Mouse (Mus musculus) lung, postnatal 14 days (tissue): ENCODE measurements around the gene Elmo1.

Source experiments
- DNase-seq: peaks from one replicate; pipeline ENCODE4 v3.0.0; 2021

The Elmo1 gene

DNA sequence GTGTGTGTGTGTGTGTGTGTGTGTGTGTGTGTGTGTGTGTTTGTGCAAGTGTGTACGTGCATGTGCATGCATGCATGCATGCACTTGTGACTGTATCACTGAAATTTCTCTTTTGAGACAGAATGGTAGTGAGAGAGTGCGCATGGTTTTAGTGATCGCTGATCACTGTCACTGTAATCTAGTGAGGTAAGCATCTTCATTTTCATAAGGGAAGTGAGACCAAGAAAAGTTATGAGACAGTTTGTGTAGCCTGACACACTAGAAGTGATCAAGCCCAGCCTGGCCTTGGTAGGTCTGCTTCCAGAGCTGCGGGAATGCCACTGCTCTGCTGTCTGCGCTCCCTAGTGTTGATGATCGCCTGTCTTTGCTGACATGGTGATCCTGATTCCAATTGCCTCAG, 122.3 kb downstream of the Elmo1 start:
- DNase-seq: no peak

DNA sequence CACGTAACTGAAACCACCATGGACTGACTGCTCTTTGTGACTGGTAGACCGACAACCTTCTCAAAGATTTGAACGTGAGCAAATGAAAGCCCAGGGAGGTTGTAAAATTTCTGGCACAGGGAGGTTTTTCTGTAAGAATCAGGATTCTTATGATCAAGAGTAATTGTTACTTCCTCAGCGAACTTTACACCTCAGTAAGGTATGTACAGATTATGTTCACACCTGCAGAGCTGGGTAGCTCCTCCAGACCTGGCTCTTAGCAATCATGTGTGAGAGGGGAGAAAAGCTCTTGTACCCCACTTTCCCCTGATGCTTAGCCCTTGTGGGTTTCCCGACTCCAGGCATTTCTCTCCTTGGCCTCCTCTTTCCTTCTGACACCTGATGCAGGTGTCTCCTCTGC, 123.5 kb downstream of the Elmo1 start:
- DNase-seq: no peak

DNA sequence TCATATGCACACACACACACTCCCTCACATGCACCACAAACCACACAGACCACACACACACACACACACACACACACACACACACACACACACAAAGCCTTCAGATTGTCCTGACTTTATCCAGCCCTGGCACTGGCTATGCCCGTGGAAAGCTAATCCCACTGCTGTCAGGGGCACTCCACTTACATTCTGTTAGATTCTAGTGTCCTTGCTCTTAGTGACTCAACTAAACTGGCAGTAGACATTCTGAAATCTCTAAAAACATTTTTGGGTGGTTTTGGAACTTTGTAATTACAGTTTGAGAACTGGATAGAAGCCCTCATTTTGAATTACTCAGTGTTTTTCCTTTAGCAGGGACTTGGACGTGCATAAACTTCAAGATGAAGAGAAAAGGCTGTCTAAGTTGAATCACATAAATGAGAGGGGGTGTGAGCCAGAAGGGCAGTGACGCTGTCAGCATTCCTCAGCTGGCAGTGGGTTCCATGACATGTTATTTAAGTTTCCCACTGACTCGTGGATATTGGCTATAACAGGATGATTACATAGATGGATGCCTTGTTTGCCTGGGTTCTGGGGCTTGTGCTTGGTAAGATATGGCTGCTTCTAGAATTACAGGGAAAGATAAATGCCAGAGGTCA, 127.2 kb downstream of the Elmo1 start:
- no peak for DNase-seq

DNA sequence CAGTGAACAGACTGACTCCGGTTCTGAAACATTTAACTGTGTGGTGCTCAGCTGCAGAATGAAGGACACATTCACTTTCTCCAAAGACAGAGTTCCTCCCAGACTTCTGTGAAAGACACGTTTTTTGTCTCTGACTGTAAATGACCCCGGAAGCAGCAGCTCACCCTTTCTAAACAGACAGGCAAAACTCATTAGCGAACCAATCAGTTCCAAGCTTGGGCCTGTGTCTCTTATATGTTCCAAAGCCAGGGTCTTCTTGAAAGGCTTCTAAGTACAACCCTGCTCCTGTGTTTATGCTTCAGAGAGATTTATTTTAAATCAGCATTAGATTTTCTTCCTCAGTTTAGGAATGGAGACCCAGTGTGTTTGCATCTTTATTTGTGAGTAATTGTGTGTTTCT, 127.7 kb downstream of the Elmo1 start:
- no peak for DNase-seq

DNA sequence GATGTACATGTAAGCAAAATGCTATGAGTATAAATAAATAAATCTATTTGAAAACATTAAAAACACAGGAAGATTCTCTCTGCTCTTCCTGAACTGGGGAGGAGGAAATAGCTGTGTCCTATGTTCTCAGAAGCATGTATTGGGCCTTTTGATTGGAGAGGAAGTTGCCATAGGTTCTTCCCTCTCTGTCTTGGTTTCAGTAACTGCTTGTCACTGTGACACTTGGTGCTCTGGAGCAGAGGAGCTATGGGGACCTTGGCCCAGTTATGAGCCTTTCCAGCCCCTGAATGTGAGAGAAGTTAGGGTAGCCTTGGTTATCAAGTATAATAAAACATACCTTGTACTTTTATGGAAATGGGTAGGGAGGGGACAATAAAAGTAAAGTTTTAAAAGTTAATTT, 130.0 kb downstream of the Elmo1 start:
- DNase-seq: no peak

DNA sequence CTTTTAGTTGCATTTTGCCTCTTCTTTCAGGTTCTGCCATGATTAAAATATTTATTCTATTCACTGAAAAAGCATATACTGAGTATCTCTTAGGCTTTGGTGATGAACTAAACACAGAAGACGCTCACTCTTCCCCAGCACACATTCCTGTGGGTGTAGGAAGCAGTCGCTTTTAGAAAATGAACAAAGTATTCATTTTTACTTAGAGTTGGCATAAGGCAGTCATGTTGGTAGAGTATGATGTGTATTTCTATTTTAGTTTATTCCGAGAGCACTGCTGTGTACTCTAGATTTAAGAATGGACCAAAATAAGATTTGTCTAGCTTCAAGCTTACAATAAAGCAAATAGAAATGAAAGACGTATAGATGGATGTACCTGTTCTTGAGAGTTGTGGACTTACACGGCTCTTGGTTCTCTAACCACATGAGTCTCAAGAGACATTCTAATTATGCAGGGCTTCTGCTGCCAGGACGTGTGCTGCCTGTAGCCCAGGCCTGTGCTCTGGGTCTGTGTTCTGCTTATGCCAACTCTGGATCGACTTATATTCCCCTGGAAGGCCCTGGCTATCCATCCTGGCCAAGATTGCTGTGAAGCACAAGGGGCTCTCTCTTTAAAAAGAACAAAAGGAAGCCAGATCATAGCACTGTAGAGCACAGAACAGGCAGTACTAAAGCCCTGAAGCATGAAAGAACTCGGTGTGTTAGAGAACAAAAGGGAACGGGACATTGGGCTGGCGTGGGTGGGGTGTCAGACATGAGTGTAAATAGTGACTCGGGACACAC, 137.7 kb downstream of the Elmo1 start:
- DNase-seq: no peak

DNA sequence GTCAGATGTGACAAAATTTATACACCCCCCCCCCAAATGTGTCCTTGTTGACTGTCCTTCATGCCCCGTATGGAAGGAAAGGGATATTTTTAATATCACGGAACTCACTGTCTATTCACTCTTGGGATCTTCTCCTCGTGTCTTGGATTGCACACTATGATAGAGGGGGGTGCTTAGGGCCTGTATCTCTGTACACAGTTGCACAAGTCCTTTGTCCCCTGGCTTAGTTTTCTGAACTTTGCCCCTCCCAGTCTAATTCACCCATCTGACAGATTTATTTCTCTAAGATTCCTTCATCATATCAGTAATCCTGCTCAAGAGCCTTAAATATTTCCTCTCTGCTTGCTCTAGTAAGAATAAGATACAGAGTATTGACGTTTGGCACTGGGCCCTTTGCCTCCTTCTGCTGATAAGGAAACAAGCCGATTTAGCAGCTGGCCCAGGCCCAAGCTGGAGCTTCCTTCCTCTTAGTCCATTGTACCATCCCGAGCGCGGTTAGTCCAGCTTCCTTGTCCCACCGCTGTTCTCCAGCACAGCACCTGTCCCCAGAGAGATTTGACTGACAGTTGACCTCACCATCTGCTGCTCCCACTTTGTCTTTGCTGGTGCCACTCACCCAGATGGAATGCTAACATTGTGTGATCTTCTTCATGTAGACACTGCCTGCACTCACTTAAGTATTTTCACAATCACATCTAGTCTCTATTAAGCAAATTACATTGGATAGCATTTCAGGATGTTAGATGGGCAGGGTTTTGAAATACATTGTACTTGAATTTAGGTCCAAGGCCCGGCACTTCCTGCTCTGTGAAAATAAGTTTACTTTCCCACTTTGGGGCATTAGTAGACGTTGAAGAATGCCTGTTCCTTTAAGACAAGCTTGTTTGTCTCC, 141.7 kb downstream of the Elmo1 start:
- DNase-seq: peak; percentile 82

DNA sequence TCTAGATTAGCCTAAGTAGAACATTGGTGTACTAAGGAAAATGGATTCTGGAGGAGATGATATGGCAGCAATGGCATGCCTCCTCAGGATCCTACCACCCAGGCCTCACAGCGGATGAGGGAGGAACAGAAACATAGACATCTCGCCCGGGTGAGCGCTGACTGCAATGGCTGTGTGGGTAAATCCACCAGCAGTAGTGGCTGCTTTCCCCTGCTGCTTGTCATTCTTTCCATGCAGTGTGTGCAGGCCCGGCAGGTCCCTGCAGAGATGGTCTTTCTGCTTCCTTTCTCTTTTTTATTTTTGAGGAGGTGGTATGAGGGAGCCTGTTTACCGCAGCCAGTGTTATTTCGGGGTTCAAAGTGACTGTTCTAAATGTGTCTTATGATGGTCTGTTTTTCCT, 143.3 kb downstream of the Elmo1 start:
- no peak for DNase-seq

DNA sequence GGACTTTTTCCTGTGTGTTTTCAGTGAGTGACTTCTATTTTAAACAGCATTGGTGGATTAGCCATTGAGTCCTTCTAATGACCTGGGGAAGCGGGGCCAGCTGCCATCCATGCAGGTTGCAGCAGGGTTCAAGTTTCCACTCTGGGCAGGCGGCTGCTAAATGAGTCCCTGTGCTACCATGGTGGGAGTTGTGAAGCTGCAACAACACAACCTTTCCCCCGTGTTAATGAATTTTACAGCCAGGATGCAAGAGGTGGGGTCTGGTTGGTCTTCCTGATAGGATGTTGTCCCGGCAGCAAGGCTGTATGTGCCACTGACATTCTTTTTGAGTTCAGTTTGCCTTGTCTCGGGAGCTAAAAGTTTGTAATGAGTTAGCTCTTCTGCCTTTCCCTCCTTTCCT, 147.2 kb downstream of the Elmo1 start:
- DNase-seq: no peak

DNA sequence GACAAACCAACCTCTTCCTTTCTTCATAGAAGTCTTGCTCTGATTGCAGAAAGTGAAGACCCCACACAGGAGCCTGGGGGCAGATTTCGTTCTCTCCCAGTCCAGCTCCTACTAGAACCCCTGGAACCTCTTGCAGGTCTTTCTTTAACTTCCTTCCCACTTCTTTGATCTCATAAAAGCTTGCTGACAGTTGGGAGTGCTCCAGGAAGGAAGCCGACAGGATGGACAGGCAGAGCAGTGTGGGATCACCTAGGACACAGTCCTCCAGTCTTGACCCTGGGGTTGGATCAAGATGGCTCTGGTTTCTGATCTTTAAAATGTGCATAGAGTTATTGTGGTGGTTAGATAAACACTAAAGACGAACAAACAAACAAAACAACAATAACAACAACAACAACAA, 147.8 kb downstream of the Elmo1 start:
- no peak for DNase-seq

DNA sequence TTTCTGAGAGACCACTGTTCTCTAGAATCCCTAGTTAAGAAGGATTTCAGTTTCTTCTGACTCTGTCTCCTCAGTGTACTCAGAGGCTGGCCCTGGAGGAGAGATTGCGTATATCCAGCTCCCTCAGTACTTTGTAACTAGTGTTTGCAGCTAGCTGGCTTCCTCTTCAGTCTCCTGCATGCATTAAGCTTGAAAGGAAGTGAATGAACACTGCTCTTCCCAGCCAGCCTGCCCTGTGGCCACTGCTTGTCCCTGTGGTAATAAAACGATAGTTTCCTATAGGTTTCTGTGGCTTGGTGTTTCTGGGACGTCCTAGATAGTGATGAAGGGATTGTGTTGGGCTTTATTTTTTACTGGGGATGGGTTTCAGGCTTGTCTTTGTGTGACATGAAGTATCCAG, 148.3 kb downstream of the Elmo1 start:
- no peak for DNase-seq

DNA sequence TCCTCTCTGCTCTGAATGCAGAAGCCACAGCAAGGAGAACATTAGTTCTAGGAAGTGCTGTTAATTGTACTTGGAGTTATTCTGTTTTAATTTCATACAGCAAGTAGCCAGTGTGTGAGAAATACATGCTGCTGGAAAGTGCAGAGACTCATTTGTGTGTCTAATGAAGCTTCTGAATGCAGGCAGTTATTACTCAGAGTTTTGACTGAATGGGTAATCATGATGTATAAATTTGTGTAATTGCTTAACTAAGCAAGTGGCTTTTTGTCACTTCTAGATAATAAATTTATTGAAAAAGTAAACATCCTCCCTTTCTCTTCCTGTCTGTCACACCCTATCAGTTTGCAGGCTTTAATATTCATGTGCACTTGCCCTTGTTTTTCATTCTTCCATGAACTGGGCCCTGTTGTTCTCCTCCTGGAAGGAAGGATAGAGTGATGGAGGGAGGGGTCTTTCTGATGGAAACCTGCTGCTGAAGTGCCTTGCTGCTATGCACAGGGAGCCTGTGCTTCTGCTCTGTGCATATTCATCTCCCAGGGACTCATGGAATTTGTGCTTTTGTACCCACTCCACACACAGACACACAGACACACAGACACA, 159.8 kb downstream of the Elmo1 start:
- no peak for DNase-seq

DNA sequence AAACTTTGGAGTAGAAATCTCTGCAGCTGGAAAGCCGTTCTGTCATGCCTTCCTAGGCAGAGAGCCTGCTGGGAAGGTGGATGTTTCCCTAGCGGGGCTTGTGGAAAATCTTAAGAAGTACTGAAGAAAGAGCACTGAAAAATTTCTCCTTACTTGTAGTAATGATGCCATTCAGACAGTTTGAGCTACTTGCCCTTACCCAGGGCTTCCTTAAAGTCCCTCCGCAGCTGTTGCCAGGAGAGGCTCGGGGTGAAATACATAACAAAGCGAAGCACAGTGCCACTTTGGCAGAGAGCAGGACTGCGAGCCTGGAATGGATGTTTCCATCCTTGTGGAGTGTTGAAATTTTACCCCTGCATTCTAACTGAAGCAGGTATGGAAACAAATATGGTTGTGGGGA, 164.5 kb downstream of the Elmo1 start:
- DNase-seq: peak; percentile 16

DNA sequence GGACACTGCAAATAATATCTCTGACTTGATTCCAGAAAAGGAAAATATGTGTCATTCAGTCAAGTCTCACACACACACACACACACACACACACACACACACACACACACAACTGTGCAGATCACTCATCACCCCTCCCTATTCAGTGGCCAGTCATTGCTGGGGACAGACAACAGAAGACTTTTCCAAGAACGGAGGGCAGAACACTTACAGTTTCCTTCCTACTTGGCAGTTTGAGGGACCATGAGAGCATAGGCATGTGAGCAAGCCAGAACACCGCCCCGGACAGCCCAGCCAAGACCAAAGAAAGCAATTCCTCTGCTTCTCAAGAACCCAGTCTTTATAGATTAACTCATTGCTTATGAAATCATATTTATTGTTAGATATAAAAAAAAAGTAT, 165.0 kb downstream of the Elmo1 start:
- DNase-seq: peak; percentile 52

DNA sequence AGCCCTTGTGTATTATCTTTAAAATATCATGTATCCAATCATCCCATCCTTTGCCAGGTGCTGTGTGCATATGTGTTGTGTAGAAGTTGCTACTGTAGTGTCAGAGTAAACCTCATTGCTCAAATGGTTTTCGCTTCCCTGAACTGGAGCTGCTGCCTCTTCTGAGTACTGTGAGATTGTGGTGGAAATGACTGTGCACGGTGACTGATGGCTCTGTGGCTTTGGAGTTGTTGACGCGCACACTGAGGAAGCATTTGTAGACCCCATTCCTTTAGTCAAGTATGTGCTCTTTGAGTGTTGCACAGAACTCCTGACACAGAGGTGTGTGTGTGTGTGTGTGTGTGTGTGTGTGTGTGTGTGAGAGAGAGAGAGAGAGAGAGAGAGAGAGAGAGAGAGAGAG, 166.2 kb downstream of the Elmo1 start:
- DNase-seq: no peak

DNA sequence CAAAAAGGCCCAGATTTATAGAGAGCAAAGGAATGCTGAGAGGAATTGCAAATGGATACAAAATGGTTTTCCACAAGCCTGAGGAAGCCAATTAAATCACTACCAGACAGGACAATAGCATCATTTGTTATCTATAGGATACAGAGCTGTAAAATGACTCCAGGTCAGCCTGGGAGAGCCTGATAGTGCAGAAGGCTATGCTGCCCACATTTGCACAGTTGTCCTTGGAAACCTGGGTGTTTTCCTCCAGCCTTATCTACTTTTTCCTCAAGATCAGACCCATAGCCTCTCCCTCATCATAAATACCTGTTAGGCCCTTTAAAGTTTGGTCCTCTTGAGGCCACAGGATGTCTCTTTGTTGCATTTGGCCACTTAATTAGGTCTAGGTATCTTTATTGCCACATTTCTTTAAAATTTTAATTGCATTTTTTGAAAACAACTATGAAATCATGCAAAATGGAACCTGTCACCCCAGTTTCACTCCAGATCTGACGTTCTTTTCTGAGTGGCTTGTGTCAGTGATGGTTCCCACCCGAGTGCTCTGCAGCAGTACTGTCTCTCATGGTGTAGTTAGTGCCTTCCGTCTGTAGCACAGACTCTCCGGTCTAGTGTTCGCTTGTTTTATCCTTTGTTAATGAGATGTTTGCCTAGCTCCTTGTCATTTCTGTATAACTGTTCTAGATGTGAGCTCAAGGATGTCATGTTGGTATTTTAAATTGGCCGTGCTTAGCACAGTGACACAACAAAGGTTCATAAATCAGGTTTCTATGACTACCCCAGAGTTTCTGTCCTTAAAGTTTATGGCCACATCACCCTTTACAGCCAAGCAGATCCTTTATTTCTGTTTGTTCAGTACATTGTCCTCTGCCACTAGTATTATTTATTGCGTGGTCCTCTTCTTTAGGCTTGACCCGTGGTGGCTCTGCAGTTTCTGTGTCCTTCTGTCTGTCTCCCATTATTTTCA, 167.4 kb downstream of the Elmo1 start:
- no peak for DNase-seq

DNA sequence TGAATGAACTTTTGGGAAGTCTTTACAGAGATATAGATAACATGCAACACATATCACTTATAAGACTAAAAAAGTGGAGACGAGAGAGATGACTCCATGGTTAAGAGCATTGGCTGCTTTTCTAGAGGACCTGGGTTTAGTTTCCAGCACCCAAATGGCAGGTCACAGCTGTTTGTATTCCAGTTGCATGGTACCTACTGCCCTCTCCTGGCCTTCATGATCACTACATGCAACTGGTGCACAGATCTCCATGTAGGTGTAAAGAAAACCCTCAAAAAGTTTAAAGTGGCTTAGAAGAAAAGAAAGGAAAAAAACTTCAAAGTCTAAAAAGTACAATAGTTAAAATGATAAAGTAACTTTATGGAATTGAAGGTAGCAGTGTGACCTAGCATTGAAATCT, 172.8 kb downstream of the Elmo1 start:
- no peak for DNase-seq

DNA sequence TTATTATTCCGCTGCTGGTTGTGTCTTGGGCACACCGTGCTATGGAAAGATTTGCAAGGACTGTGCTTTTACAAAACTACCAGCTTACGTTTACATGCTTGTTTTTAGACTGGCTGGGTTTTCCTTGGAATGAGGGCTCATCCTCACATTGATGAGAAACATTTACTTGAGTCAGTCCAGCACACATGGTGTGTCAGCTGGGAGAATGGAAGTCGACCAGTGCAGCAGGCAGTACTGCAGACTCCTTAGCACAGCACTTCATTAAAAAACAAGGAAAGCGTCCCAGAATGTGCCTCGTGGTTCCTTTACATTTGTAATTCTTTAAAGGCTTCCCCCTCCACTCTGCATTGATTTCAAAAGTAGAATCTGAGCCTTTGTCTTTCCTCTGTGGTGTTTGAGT, 179.8 kb downstream of the Elmo1 start:
- DNase-seq: no peak

DNA sequence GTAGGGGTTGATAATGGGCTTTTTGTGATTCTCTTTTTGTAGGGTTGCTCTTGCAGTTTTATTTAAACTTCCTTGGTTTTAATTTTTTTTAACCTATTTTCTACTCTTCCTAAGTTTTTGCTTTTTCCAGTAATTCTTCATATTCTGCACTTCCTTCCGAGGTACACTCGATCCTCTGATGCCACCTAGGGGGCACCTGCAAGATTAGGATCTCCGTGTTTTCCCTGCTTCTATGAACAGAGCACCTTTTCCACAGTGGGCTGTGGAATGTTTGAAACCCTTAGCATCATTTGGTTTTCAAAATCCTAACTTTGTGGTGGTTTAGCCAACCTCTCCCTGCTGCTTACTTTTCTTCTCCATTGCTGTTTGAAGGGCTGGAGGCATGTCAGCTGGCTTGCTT, 181.4 kb downstream of the Elmo1 start:
- no peak for DNase-seq

DNA sequence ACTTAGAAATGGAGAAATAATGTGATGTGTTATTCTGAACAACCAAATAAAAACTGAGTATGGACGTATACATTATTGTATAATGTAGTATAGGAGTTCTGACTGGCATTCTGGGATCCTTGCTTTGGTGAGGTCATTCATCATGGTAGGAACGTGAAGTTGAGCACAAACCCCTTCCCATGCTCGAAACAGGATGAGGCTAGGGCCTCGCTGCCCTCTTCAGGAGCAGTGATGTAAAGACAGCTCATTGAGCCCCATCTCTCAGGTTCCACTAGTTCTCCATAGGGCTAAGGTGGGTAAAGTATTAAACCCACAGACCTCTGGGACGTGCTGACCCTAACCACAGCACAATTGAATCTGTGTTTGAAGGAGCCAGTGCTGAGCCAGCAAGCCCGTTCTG, 182.2 kb downstream of the Elmo1 start:
- DNase-seq: peak; percentile 38

DNA sequence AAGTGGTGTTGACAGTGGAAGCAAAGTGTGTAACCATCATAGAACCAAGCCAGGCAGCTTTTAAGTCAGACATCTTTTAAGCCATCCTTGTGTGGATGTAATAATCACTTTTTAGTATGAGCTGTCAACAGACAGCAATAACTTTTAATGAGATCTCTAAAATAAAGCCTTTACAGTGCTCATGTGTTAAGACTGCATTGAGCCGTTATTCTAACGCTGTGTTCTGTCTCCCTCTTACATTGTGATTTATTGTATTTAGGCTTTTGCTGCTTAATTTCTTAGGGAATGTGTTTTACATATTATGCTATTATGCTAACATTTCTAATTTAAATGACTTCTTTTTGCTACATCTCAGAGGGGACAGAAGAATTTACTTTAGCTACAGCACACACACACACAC, 189.5 kb downstream of the Elmo1 start:
- DNase-seq: no peak

DNA sequence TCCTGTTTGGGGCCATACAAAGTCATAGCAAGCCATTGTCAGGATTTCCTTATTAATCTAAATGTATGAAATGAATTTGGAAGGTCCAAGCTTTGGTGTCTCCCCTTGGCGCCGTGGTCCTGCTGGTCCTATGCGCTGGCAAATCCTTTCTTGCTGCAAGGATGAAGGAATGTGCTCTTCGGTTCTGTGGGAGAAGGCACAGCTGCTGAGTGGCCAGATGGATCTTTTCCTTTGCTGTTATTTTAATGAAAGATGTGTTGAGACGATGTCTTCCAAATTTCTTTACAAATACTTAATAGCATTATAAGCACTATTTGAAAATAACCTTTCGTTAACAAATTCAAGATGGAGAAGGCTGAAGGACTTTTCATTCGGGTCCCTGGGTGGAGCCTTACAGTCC, 193.5 kb downstream of the Elmo1 start:
- DNase-seq: no peak
